In the genomic region with DNA sequence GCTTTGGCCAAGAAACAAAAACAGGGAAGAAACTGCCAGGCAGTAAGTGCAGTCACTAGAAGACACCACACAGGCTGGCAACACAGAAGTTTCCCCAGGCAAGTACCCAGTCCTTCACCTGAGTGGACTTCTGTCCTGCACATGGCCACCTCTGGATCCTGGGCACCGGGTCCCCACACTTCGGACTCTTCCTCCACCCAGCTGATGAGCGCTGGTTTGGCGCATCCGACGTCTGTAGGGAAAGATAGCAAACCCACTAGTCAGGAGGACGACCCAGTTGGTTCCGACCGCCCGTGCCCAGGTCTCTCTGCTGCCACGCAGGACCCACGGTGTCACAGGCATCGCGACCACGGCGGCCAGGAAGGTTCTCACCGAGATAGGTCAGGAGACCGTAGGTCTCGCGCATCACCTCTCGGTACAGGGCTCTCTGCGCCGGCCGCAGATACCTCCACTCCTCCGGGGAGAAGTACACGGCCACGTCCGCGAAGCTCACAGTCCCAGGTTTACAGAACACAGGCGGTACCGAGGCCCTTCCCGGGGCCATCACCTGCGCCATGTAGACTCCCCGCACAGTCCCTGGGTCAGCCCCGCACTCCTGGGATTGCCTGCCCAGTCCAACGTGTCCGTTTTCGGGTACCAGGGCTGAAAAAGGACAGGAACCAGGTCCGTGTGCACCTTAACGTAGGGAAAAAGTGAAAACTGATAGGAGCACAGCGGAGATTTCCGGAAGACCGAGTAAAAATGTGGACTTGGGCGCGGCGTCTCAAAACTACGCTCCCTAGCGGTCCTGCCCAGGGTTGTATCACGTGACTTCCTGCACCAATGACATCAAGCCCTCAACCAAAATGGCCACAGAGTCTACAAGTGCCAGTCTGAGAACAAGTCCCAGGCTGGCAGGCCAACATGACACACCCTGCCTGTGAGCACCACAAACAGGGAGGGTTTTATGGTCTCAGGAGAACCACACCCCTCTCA, we compare ENCODE assay signal across 8 mouse cellular contexts. TPM values are rescaled to one million over a fixed set of nuclear protein-coding genes. Genes with fewer than 3 reads are reported as not detected.
A peak's percentile ranks its signal among the peaks of the same experiment; 100 is the strongest.
DNase-seq lines count a peak whose midpoint lies in the region; ATAC-seq lines count a peak whose summit lies in the region.
"Not testable (repeated sequence)": the region's sequence is repeated elsewhere in the genome, so short reads cannot be mapped to it uniquely, and the experiment has no call there.

Gene Zfp747, minus strand, starts transcription at position 780 of the 975 bp plus-strand sequence.

- not testable (repeated sequence) for H3K4me1 ChIP-seq in hindbrain, embryonic 13.5 days (replicated peaks)

- peak; percentile 96 for DNase-seq in NIH3T3 (ENCODE audit: low read depth)
- DNase-seq in cerebellum, postnatal 10 days, result peak; percentile 93 to 94
- peak; percentile 84 to 85 for DNase-seq in frontal cortex, postnatal 10 days (ENCODE audit: low spot score in 2 of 2)
- DNase-seq in layer of hippocampus, postnatal 25 days (ENCODE audit: extremely low spot score in 1 of 2, low spot score in 1 of 2), result peak; percentile 74 to 88
- DNase-seq in lung, postnatal 25 days (ENCODE audit: low spot score), result peak; percentile 97
- peak; percentile 95 for DNase-seq in retina, embryonic 14.5 days (ENCODE audit: low spot score)
- DNase-seq in thymus, postnatal 4 days, result peak; percentile 94

- H3K9me3 ChIP-seq in hindbrain, embryonic 13.5 days, result not testable (repeated sequence)

- H3K4me3 ChIP-seq in hindbrain, embryonic 13.5 days, result peak within 1 kb of the TSS; percentile 70

- peak within 1 kb of the TSS; percentile 78 for H3K27ac ChIP-seq in hindbrain, embryonic 13.5 days

- peak within 1 kb of the TSS; percentile 74 for H3K4me2 ChIP-seq in hindbrain, embryonic 13.5 days

- ATAC-seq in hindbrain, embryonic 13.5 days (ENCODE audit: low FRiP score), result peak; percentile 91

- H3K9ac ChIP-seq in hindbrain, embryonic 13.5 days, result peak within 1 kb of the TSS; percentile 80

- H3K27me3 ChIP-seq in hindbrain, embryonic 13.5 days, result not testable (repeated sequence)

- H3K36me3 ChIP-seq in hindbrain, embryonic 13.5 days, result peaks cover 18% of the 10 kb centered on the region

- WGBS in hindbrain, embryonic 13.5 days, result 2% methylated on average over 49 of the region's 49 CpGs

RNA-seq across cellular contexts. Expression of gene Zfp747, which starts in this region (rescaled TPM):
- polyA plus RNA-seq in hindbrain, embryonic 13.5 days (2015; fragmentation: Nextera tagmentation; extraction: Ambion mirVana), result 8.1 and 8.6 TPM in 2 replicates
- 1 to 10 TPM; 6.0 to 6.3 TPM for total RNA-seq in layer of hippocampus, postnatal 25 days (2021)

Comparison
In these comparisons a context has a peak if more than half of its experiments do, and no peak if none do; other contexts are left out.
1. Peak in every context shown above with its lines: DNase-seq, ATAC-seq, H3K4me3 ChIP-seq and H3K27ac ChIP-seq.